Mouse (Mus musculus) WW6 (cell line): ENCODE data around the gene Atn1.

Experiments
- DNase-seq: peaks from one replicate; pipeline ENCODE4 v3.0.0-alpha.2; 2013; ENCODE audit warnings: low read depth, low spot score

Atn1 gene

DNA sequence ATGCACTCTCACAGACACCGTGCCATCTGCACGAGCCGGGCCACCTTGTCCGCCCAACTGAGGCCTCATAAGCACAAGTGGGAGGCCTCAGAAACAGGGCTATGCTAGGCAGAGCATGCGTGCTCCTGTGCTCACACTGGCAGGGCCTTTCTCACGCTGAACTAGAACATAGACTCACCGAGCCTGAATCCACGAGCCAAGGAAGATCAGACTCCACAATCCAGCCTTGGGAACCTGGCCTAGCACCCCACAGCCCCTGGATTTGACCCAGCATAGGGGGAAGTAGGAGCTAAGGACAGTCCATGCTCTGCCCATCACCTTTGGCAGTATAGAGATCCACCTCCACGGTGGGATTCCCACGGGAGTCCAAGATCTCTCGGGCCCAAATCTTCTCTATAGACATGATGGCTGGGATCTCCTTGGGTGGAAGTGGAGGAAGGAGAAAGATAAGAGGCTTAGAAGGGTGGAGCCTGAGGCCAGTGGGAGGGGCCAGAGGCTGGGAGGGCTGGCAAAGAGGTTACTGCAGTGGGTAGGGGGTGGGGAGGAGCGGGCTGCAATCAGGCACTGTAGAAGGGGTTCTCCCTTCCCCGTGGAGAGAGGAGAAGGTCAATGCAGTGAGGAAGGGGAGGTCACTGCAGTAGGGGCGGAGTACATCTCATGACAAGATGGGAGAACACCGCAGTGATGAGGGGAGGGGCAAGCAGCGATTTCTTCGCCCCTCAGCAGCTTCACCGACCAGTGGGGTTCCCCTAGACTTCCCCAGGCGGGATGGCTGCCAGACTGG is 11.8 kb upstream of the Atn1 start:
- DNase-seq, result no peak

DNA sequence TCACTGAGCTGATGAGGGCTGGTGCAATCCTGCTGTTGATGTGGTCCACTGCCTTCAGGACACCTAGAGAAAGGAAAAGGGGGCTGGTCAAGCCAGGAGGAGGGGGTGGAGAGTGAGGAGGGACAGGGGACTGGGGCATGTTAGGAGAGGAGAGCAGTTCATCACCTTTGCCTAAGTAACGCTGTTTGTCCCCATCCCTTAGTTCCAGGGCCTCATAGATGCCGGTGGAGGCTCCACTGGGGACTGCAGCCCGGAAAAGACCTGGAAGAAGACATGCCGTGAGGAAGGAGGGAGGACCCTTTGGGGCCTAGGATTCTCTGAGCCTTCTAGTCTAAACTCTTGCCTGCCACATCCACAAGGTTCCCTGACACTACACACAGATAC is 11.2 kb upstream of the Atn1 start:
- no peak for DNase-seq

DNA sequence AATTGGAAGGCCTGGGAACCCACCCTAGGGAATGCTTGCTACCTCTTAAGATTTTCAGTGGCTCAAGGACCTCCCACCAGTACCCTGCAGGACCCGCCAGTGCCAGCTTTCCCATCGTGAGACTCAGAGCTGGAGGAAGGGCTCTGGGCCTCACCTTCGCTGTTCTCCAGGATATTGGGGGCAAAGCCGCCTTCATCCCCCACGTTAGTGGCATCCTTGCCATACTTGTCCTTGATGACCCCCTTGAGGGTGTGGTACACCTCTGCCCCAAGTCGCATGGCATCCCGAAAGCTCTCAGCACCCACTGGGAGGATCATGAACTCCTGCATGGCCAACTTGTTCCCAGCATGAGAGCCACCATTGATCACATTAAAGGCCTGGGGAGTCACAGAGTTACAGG is 9.6 kb upstream of the Atn1 start:
- DNase-seq, result no peak

DNA sequence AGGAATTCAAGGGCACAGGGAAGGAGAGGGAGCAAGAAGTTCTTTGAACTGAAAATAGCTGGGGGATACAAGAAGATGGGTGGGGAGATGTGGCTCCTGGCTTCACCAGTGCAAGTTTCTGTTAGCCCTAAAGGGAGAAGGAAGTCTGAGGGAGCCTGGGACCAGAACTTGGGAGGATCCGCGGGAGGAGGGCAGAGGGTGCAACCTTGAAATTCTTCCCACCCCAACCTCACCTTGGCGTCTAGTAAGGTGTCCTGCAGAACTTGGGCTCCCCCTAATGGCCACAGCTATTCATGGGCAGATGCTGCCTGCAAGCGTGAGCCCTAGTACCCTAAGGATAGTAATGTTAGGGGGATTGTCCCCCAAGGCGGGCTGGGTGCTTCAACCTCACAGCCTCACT is 2.9 kb upstream of the Atn1 start:
- peak; percentile 91 for DNase-seq

DNA sequence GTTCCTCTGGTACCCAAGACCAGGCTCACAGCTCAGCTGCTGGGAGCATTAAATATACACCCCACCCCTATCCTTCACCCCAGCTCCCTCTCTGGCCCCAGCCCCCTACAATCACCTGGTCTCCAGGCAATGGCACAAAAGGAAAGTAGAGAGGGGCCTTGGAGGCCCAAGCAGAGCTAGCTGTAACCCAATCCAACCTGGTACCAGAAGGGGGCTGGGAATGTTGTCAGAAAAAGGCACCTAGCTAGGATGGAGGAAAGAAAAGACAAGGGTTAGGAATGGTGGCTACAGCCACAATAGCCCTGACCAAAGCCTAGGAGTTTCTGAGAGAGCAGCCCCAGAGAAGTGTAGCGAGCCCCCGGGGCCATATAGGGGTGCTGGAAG is 2.5 kb upstream of the Atn1 start:
- DNase-seq, result no peak

DNA sequence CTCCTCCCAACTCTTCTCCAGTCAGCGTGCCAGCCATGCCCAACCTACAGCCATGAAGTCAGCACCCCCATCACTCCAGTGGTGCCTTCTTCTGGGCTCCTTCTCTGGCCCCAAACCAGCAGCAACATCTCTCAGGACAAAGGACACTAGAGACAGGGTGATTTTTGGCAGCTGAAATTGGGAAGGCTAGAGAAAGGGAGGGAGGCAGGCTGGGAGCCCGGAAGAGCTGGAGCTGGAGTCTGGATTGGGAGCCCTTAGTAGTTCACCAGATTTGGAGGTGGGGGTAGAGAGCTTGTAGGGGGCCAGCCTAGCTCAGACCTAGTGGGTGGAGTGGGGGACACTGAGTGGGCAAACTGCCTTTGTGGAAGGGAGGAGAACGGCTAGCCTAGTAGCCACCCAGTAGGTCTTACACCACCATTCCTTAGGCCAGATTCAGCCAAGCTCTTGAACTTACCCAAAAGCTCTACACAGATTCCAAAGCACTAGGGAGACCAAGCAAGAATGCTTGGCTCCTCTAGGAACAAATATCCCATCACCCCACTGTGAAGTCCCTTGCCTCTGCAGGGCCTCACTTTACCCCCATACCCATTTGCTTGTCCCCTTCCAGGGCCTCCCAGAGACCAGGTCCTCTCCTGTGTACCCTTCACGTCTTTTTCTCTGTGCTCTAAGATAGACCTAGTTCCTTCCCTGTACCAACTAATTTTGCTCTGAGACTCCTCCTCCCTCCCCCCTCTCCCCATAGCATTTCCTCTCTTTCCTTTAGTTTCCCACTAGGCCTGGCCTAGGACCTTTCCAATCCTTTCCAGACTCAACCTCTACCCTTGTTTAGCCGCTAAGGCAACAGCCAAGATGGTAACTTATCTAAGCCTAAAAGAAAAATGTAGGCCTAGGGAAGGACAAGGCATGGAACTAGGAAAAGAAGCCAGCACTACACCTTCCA is 1.9 kb upstream of the Atn1 start:
- no peak for DNase-seq

DNA sequence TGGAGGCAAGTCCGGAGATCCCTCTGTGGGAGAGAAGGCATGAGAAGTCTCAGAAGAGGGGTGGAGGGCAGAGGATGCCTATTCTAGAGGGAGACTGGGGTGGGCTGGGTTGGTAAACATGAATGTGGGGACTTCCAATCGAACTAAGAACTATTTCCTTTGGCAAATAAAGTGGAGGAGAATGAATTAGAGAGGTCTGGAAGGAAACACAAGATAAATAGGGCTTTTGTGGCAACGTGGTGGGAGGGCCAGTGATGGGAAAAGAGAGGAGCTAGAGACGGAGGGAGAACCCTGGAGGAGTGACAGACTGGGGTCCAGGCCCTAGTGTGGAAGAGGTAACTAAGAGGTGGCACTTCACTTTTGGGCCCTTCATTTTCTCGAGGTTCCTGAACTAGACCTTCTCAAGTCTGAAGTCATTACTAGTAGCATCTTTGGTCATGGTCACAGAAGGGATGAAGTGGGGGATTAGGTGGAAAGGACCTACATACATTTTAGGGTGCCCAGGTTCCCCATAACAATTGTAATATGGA is 1.1 kb upstream of the Atn1 start:
- DNase-seq, result no peak

DNA sequence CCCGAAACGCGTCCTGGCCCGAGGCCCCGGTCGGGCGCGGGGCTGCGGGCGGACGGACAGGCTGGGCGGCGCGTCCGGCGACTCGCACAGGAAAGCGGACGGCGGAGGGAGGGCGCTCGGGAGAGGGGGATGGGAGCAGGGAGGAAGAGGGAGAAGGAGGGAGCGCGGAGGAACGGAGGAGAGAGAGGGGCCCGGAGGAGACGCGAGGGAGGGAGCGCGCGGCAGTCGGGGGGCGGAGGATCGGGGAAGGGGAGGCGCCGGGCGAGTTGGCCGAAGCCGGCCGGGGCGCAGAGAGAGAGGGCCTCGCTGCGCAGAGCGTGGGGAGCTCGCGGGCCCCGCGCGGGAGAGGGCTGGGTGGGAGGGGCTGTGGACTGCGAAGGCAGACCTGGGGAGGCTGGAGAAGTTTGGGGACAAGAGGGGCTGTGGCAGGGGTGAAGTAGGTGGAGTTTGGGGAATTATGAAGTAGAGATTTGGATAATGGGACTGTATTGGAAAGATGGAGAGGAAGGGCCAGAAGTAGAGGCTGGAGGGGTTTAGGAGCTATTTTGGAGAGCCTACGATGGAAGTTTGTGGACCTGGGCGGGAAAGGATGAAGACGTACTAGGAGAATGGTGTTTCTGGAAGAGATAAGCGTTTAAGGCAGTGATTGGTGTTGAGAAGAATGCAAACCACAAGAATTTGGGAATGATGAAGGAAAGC is 477 bp upstream of the Atn1 start:
- DNase-seq, result no peak

DNA sequence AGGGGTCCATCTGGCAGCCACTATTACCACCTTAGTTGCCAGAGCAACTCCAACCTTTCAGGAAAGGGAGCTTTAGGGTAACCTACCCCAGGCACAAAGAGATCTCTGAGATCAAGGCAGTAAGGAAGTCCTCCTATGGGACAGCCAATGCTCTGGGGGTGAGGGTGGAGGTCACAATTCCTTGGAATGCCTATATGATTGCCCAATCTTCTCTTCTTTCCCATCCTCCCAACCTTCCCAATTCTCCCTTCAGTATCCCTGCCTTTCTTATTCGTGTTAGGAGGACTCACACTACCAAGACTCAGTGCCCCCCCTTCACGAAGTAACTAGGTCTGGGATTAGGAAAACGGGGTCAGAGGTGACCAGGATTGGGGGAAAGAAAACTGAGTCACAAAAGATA is 1.0 kb downstream of the Atn1 start:
- no peak for DNase-seq

DNA sequence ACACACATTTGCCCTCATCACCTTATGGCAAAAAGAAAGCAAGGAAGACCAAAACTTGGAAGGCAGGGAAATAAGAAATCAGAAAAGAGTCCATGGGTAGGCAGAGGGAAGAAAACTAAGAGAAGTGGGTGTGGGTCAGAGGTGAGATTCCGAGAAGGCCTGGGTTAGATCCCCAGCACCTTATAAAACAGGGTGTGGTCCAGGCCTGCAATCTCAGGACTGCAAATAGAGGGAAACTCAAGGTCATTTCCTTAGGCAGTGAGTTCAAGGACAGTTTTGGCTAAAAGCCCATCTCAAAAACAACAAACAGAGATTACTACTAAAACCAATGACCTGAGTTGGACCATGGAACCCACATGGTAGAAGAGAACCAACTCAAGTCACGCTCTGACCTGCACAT is 2.5 kb downstream of the Atn1 start:
- no peak for DNase-seq

DNA sequence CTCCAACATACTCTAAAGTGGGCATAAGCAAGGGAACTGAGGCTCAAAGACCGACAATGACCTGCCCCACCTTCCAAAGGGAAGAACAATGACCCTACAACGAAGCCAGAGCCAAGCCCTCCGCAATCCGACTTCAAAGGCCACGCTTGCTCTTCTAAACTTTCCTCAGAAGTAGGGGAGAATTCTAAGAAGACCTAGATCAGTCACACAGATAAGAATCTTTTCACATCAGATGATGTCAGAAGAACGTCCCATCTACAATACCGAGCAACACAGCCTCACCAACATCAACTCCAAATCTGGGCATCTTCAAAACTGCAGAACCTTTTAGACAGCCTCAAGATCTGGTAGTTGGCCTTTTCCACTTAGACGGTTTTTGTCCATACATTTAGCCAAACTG is 5.9 kb downstream of the Atn1 start:
- no peak for DNase-seq

DNA sequence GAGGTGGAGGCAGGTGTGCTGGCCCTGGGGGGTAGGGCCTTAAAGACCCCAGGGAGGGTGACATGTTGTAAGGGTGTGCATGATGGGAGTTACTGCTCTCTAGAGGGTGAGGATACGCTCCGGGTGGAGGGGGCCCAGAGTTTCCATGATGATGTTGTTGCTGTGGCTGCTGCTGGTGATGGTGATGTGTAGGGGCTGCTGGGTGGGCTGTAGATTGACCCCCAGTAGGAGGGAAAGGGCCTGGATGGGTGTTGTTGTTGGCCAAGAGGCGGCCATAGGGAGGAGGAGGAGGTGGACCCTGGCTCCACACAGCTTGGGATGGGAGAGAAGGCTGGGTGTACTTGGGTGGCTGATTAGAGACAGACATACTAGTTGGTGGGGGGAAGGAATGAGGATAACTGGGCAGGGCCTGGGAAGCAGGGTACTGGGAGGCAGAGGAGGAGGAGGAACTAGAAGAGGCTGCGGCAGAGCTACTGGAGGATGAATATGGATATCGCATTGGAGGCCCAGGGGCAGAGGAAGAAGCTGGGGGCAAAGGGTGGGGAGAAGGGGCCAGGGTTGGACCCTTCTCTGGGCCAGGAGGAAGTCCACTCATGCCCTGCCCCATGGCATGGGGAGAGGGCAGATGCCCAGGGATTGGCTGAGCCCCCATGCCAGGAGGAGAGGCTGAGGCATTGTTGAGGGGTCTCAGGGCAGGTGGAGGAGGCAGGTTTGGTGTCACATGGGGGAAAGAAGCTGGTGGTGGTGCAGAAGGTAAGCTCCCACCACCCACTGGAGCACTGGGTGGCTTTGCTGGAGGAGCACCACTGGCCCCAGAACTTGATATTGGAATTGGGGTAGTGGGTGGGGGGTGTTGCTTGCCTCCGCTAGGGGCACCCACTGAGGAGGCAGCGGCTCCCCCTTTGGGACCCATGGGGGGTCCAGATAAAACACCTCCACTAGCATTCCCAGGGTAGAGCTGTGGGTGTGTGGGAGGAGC is 9.4 kb downstream of the Atn1 start:
- DNase-seq, result no peak

DNA sequence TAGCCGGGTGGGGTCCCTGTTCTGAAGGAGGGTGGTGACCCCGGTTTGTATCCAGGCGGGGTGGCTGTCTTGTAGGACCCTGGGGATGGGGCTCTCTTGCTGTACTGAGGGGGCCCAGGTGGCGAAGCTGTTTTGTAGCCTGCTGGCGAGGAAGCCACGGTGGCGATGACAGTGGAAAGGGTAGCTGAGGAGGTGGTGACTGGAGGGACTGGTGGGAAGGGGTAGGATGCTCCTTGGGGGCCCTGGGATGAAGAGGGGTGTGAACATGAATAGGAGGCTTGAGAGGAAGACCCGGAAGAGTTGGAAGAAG is 10.1 kb downstream of the Atn1 start:
- DNase-seq, result no peak

DNA sequence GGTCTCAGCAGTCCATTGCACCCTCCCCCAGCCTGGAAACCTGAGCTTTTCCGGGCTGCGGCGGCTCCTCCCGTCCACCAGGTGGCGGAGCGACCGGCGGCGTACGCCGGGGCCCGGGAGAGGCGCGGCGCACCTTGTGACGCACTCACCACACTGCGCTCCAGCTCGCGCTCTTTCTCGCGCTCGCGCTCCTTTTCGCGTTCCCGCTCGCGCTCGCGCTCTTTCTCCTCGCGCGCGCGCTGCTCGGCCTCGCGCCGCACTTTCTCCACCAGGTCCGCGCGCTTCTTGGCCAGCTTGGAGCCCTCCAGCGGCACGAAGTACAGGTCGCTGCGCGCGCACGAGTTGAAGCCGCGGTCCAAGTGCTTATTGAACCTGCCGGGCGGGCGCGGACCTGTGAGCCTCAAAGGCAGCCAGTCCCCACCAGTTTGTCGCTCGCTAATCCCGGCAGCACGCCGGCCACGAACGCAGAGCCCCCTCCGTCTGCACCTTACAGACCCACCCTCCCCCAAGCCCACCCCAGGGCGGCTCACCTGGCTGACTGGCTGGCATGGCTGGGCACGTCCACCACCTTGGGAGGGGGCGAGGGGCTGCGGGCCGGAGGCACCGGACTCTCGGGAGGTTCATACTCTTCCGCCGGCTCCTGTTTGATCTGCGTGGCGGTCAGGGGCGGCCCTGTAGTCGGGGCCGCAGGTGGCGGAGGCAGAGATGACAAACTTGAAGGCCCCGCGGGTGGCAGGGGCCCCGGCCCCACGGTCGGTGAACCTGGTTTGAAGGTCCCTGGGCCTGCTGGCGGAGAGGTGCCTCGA is 10.6 kb downstream of the Atn1 start:
- DNase-seq, result peak; percentile 99

DNA sequence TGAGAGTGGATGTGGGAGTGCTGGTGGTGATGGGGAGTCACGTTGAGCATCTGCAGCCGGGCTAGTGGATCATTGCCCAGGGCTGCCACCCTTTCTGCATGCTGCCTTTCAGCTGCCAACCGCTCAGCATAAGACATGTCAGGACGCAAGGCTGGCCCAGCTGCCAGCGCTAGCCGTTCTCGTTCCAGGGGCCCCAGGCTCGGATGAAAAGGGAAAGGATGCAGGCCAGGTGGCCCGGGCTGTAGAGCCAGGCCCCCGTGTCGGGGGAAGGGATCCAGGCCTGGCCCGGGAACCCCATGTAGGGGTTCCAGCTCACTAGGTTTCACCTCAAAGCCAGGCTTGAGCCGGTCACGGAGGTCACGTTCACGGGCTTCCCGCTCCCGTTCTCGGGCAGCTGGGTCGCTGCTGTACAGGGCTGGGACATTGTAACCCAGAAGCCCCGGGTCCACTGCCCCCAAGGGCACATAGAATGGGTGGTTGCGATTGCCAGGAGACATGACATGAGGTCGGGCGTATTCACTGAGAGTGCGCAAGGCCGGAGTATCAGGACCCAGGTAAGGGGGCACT is 11.5 kb downstream of the Atn1 start:
- DNase-seq, result no peak

DNA sequence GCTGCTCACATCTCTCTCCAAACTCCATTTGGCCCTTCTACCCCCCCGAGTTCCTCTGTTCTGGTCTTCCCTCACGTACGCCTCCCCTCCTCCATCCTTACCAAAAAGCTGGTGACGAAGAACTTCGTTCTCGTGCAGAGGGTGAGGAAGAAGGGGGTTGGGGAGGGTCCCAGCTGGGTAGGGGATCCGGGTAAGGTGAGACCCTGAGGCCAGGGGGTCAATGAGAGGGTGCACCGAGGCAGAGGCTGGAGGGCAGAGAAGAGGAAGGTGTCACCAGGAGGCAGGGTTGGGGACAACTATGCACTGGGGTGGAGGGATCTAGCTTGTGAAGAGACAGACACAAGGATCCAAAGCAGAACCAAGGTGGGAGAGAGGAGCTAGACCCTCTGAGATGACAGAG is 12.7 kb downstream of the Atn1 start:
- no peak for DNase-seq

DNA sequence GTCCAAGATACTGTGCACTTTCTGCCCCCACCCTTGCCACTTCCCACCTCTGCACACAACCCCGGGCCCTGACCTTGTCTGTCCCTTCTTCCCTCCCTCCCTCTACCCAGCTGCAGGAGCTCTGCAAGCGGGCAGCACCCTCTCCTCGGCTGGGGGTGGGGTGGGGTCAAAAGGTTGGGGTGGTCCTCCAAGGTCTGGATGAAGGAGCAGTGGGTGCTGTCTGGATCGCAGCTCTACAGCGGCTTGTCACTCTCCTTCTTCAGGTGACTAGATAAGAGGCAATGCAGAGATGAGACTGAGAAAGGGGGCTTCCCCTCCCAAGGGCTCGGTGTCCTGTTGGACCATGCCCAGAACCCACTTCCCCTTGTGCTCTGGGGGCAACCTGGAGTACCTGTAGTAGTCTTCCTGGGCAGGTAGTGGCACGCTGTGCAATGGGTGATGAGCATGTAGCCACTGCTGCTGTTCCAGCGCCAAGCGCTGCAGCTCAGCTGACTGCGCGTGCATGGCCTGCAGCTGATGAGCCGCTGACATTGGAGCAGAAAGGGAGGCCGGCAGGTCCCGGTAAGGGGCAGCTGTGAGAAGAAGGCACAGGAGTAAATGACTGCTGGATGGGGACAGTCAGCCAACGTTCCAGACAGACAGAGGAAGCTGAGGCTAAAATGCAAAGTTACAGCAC is 13.3 kb downstream of the Atn1 start:
- no peak for DNase-seq

DNA sequence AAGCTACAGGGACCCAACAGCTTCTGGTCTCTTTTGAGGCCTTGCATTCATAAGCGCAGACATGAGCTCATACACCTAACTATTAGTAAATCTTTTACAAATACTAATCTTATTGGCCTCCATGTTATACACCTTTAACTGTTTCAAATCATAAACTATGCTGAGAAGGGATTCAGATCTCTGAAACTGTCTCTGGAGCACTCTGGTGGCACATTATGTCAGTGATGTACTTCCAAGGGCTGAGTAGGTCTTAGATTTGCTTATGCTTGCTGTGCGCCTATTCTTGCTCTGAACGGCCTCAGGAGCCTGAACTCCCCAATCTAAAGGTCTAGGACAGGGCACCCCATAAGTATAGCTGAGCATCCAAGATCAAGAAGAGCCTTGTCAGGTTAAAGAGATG is 14.5 kb downstream of the Atn1 start:
- DNase-seq, result no peak
